Mouse (Mus musculus): ENCODE measurements at regions not wholly inside any gene's neighbourhood (a gene's known extent, or its start where the extent isn't known, plus 50 kb on each side); places are given as distances from the start of the nearest gene placed in this dataset.
"Not testable (repeated sequence)": the region's sequence is repeated elsewhere in the genome, so short reads cannot be mapped to it uniquely, and the experiment has no call there.

DNA sequence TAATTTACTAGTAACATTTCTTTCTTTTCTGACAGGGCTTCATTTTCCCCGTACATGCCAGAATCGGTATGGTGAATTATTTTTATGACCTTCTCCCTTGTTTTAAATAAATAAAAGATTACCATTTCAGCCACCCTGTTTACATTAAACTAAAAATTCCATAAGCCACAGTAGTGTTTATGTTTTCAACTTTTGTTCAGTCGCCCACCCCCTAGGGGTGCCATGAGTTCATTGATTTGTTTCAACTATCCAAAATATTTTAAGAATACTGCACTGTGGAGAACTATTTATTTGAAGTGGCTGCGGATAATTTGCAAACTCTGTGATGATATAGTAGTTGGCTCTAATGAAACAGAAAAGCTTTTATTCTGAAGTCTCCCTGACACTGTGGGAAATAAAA, 132.9 kb downstream of the Tfec start:
- ATAC-seq, result no peak
- Histone ChIP-seq H3K9me3 (ENCODE audit: control insufficient read depth, low read length) (no peaks in the 10 kb centered on the region), H3K4me2 (ENCODE audit: low read depth, low read length) (no peak overlapping the region), H3K4me1 (ENCODE audit: control insufficient read depth, insufficient read depth, low read length) (no peaks in the 10 kb centered on the region), H3K27me3 (replicated peaks; ENCODE audit: control insufficient read depth, insufficient read depth, low read length) (no peaks in the 10 kb centered on the region), H3K4me3 (ENCODE audit: low read length) (no peak overlapping the region), H3K9ac (ENCODE audit: low read depth, low read length) (no peak overlapping the region), H3K27ac (ENCODE audit: low read length) (no peak overlapping the region), H3K36me3 (ENCODE audit: control insufficient read depth, insufficient read depth, low read length) (no peaks in the 10 kb centered on the region)
- 46% methylated on average over 4 of the region's 4 CpGs for WGBS

DNA sequence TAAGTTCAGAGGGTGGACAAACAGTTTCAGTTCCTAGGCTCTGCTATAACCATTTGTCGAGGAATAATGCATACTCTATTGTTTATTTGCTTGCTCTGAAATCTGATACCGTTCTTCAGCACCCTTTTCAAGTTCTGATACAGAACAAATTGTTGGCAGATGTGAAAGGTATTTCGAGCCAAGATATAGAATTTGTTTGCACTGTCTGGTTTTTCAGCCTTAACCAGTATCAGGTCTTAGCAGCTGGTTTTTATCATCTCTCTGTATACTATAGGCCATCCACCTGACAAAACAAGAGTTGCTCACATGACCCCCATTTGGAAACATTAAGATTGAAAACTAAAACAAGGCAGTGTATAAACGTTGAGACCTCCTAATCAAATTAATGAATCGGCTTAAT, 133.5 kb downstream of the Tfec start:
- H3K36me3 ChIP-seq (ENCODE audit: control insufficient read depth, insufficient read depth, low read length), result no peaks in the 10 kb centered on the region
- H3K4me3 ChIP-seq (ENCODE audit: low read length), result no peak overlapping the region
- no peaks in the 10 kb centered on the region for H3K9me3 ChIP-seq (ENCODE audit: control insufficient read depth, low read length)
- H3K27ac ChIP-seq (ENCODE audit: low read length), result no peak overlapping the region
- 0 out of 2 replicates have a peak, but pooled peaks have one; percentile 56 for ATAC-seq
- H3K9ac ChIP-seq (ENCODE audit: low read depth, low read length), result no peak overlapping the region
- H3K4me1 ChIP-seq (ENCODE audit: control insufficient read depth, insufficient read depth, low read length), result no peaks in the 10 kb centered on the region
- 38% methylated on average over 5 of the region's 5 CpGs for WGBS
- H3K27me3 ChIP-seq (replicated peaks; ENCODE audit: control insufficient read depth, insufficient read depth, low read length), result no peaks in the 10 kb centered on the region
- H3K4me2 ChIP-seq (ENCODE audit: low read depth, low read length), result no peak overlapping the region

DNA sequence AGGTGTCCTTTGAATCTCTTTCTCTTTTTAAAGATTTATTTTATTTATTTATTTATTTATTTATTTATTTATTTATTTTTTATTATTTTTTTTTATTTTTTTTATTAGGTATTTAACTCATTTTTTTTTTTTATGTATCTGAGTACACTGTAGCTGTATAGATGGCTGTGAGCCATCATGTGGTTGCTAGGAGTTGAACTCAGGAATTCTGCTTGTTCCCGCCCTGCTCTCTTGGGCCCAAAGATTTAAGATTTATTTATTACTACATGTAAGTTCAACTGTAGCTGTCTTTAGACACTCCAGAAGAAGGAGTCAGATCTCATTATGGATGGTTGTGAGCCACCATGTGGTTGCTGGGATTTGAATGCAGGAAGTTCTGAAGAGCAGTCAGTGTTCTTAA, 143.2 kb downstream of the Tfec start:
- not testable (repeated sequence) for H3K4me2 ChIP-seq (ENCODE audit: low read depth, low read length); H3K27ac ChIP-seq (ENCODE audit: low read length); H3K4me3 ChIP-seq (ENCODE audit: low read length); ATAC-seq; H3K9ac ChIP-seq (ENCODE audit: low read depth, low read length); H3K9me3 ChIP-seq (ENCODE audit: control insufficient read depth, low read length); H3K27me3 ChIP-seq (replicated peaks; ENCODE audit: control insufficient read depth, insufficient read depth, low read length); H3K4me1 ChIP-seq (ENCODE audit: control insufficient read depth, insufficient read depth, low read length); H3K36me3 ChIP-seq (ENCODE audit: control insufficient read depth, insufficient read depth, low read length)
- 67% methylated on average over 1 of the region's 1 CpGs for WGBS

DNA sequence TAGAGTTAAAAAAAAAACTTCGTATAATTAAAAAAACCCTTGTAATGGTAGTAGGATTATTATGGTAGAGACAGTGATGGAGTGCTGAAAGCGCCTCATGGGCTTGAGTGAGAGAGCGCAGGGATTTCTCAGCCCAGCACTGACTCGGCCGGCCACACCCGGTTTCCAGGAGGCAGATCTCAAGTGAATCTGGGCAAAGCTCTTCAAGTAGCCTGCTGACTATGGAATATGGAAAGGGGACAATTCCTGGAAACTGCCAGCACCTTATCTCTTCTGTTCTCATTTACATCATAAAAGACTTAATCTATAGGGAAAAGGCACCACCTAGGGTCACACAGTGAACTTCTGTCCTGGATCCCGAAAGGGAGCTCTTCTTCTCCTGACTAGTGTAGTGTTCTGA, 165.1 kb downstream of the Tfec start:
- H3K36me3 ChIP-seq (ENCODE audit: control insufficient read depth, insufficient read depth, low read length), result no peaks in the 10 kb centered on the region
- ATAC-seq, result peak; percentile 71
- H3K9me3 ChIP-seq (ENCODE audit: control insufficient read depth, low read length), result no peaks in the 10 kb centered on the region

DNA sequence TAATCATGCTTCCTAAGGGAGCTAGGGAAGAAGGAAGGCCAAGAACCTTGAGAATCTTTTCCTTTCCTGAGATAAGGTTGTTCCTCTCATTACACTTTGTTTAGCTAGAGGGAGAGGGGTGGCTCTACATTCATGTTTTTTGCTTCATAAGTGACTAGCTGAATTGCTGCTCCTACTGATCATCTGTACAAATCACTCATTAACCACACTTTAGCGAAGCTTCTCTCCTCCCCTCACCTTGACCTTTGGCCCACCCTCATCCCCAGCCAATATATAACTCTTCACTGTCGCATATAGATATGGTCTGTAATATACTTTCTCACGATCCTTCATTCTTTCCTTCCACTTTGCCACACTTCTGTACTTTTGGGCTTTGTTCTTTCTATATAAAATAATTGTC, 166.1 kb downstream of the Tfec start:
- ATAC-seq, result peak; percentile 77
- WGBS, result 52% methylated on average over 3 of the region's 3 CpGs
- H3K27me3 ChIP-seq (replicated peaks; ENCODE audit: control insufficient read depth, insufficient read depth, low read length), result no peaks in the 10 kb centered on the region
- H3K4me2 ChIP-seq (ENCODE audit: low read depth, low read length), result no peak overlapping the region
- H3K9ac ChIP-seq (ENCODE audit: low read depth, low read length), result no peak overlapping the region
- no peak overlapping the region for H3K4me3 ChIP-seq (ENCODE audit: low read length)
- H3K4me1 ChIP-seq (ENCODE audit: control insufficient read depth, insufficient read depth, low read length), result no peaks in the 10 kb centered on the region; the same call in 1 of the 2 replicates
- H3K36me3 ChIP-seq (ENCODE audit: control insufficient read depth, insufficient read depth, low read length), result no peaks in the 10 kb centered on the region
- no peak overlapping the region for H3K27ac ChIP-seq (ENCODE audit: low read length)
- H3K9me3 ChIP-seq (ENCODE audit: control insufficient read depth, low read length), result no peaks in the 10 kb centered on the region

More for the DNA sequence above, 165.1 kb downstream of the Tfec start:
- Histone ChIP-seq H3K9ac (ENCODE audit: low read depth, low read length) (no peak overlapping the region), H3K27me3 (replicated peaks; ENCODE audit: control insufficient read depth, insufficient read depth, low read length) (no peaks in the 10 kb centered on the region), H3K4me2 (ENCODE audit: low read depth, low read length) (no peak overlapping the region), H3K27ac (ENCODE audit: low read length) (no peak overlapping the region), H3K4me3 (ENCODE audit: low read length) (no peak overlapping the region), H3K4me1 (ENCODE audit: control insufficient read depth, insufficient read depth, low read length) (no peaks in the 10 kb centered on the region; the same call in 1 of the 2 replicates)
- 76% methylated on average over 7 of the region's 7 CpGs for WGBS

DNA sequence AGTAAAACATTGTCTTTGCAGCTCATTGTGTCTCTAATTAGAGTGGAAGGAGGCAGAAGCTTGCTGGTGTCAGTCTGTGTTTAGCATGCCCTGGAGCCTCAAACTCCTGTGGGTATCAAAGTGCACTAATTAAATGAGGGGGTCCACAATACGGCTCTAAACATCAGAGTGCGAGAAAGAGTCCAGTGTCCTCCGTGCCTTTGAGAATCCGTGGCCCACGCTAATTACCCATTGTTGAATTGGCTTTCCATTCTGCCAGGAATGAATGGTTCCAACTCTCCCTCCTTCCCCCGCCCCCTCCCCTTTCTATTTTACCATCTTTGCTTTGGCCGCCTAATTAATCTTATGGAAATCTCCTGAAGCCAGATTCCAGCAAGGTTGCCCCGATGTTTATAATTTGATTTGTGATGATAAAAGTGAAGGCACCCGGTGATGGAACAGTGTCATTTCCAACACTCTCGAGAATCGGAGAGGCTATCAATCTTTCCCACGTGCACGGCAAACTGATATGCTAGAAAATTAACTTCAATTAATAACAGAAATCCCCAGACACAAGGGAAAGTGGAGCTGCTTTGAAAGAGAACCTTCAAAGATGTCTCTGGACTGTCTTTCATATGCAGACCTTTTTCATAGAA, 170.9 kb downstream of the Tfec start:
- H3K9ac ChIP-seq (ENCODE audit: low read depth, low read length), result no peak overlapping the region
- H3K4me2 ChIP-seq (ENCODE audit: low read depth, low read length), result no peak overlapping the region
- no peaks in the 10 kb centered on the region for H3K27me3 ChIP-seq (replicated peaks; ENCODE audit: control insufficient read depth, insufficient read depth, low read length)
- H3K4me1 ChIP-seq (ENCODE audit: control insufficient read depth, insufficient read depth, low read length), result no peaks in the 10 kb centered on the region; the same call in 1 of the 2 replicates
- no peaks in the 10 kb centered on the region for H3K9me3 ChIP-seq (ENCODE audit: control insufficient read depth, low read length)
- no peak overlapping the region for H3K4me3 ChIP-seq (ENCODE audit: low read length)
- no peak for ATAC-seq
- WGBS, result 44% methylated on average over 13 of the region's 13 CpGs
- H3K27ac ChIP-seq (ENCODE audit: low read length), result no peak overlapping the region
- H3K36me3 ChIP-seq (ENCODE audit: control insufficient read depth, insufficient read depth, low read length), result no peaks in the 10 kb centered on the region

DNA sequence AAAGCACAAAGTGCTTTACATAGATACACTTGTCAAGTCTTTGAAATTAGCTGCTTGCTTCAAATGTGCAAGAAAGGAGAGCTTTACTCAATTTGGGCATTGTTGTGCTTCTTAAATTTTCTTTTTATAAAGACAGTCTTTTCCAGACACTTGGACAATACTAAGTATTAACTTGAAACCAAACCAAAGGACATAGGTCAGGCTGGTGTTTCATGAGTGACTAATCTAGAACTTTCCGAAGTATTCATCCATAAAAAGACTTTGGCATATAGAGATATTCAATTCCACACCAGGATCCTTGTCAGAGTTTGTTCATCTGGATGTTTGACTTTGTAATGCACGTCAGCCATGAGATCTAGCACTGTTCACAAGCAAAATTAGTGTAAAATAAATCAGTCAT, 173.0 kb downstream of the Tfec start:
- H3K9ac ChIP-seq (ENCODE audit: low read depth, low read length), result no peak overlapping the region
- no peak overlapping the region for H3K27ac ChIP-seq (ENCODE audit: low read length)
- H3K9me3 ChIP-seq (ENCODE audit: control insufficient read depth, low read length), result no peaks in the 10 kb centered on the region
- no peak overlapping the region for H3K4me2 ChIP-seq (ENCODE audit: low read depth, low read length)
- no peaks in the 10 kb centered on the region for H3K27me3 ChIP-seq (replicated peaks; ENCODE audit: control insufficient read depth, insufficient read depth, low read length)
- H3K36me3 ChIP-seq (ENCODE audit: control insufficient read depth, insufficient read depth, low read length), result no peaks in the 10 kb centered on the region
- no peak overlapping the region for H3K4me3 ChIP-seq (ENCODE audit: low read length)
- no peaks in the 10 kb centered on the region for H3K4me1 ChIP-seq (ENCODE audit: control insufficient read depth, insufficient read depth, low read length)
- 84% methylated on average over 2 of the region's 2 CpGs for WGBS
- ATAC-seq, result no peak

DNA sequence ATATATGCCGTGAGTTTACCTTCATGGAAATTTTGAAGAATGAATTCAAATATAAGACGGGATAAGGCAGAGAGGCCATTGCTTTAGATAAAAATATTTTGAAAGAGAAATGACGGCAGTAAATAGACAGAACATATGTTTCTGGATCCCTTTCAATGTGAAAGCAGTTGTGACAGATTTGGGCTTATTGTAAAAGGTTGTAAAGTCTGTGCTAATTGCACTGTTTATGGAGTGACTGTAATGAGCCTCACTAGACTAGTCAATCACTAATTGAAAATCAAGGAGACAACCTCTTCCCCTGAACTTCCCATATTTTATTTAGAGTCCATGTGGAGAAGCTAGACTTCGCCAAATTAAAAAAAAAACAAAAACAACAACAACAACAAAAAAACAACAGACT, 193.7 kb downstream of the Tfec start:
- Histone ChIP-seq H3K36me3 (ENCODE audit: control insufficient read depth, insufficient read depth, low read length) (no peaks in the 10 kb centered on the region), H3K9ac (ENCODE audit: low read depth, low read length) (no peak overlapping the region), H3K27me3 (replicated peaks; ENCODE audit: control insufficient read depth, insufficient read depth, low read length) (no peaks in the 10 kb centered on the region), H3K4me3 (ENCODE audit: low read length) (no peak overlapping the region), H3K9me3 (ENCODE audit: control insufficient read depth, low read length) (no peaks in the 10 kb centered on the region), H3K4me1 (ENCODE audit: control insufficient read depth, insufficient read depth, low read length) (no peaks in the 10 kb centered on the region), H3K4me2 (ENCODE audit: low read depth, low read length) (no peak overlapping the region), H3K27ac (ENCODE audit: low read length) (no peak overlapping the region)
- ATAC-seq, result no peak
- 91% methylated on average over 4 of the region's 4 CpGs for WGBS

DNA sequence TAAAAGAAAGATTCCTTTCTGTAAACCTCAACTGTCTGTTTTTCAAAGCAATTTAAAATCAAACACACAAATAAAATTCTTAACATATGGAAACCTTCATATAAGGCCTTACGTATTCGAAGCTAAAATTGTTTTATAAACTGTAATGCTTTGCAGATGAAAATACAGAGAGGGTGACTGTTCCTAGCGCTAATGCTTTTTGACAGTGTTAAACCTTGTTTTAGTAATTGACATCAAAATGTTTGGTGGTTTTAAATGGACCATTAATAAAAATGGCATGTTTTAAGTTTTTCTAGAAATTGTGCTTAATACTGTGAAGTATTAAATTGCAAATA, 194.9 kb downstream of the Tfec start:
- no peaks in the 10 kb centered on the region for H3K9me3 ChIP-seq (ENCODE audit: control insufficient read depth, low read length)
- no peaks in the 10 kb centered on the region for H3K36me3 ChIP-seq (ENCODE audit: control insufficient read depth, insufficient read depth, low read length)
- no peak overlapping the region for H3K4me3 ChIP-seq (ENCODE audit: low read length)
- no peak for ATAC-seq
- H3K4me1 ChIP-seq (ENCODE audit: control insufficient read depth, insufficient read depth, low read length), result no peaks in the 10 kb centered on the region
- WGBS, result 65% methylated on average over 3 of the region's 3 CpGs
- no peak overlapping the region for H3K27ac ChIP-seq (ENCODE audit: low read length)
- H3K9ac ChIP-seq (ENCODE audit: low read depth, low read length), result no peak overlapping the region
- no peaks in the 10 kb centered on the region for H3K27me3 ChIP-seq (replicated peaks; ENCODE audit: control insufficient read depth, insufficient read depth, low read length)
- H3K4me2 ChIP-seq (ENCODE audit: low read depth, low read length), result no peak overlapping the region

DNA sequence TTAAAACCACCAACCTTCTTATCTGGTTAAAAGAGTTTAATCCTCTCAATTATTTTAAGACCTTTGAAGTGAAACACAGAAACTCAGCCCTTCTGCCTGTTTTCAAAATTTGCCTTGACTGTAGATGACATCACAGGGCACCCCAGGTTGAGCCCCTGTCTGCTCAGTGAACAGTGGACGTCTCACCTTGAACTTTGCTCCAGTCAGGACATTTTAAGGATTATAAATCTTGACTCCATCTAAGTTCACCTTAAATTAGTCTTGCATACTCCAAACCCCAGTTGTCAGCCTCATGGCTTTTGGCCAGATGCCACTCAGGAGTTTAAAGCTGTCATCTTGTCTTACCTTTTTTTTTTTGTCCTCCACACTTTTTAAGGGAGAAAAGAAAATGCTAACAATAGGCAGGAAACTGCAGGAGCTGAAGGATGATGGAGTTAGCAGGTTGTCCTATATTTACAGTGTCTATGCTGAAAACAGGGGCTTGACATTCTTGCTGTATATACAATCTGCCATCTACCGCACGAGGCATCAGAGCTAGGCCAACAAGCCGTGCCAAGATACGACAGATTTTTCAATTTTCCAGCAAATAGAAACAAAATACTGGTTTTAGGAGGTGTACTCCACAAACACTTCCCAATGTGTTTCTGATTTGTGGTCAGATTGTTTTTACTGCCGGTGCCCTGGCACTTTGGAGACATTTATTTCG, 195.4 kb downstream of the Tfec start:
- Histone ChIP-seq H3K9ac (ENCODE audit: low read depth, low read length) (no peak overlapping the region), H3K27ac (ENCODE audit: low read length) (no peak overlapping the region), H3K4me2 (ENCODE audit: low read depth, low read length) (no peak overlapping the region), H3K9me3 (ENCODE audit: control insufficient read depth, low read length) (no peaks in the 10 kb centered on the region), H3K4me1 (ENCODE audit: control insufficient read depth, insufficient read depth, low read length) (no peaks in the 10 kb centered on the region), H3K36me3 (ENCODE audit: control insufficient read depth, insufficient read depth, low read length) (no peaks in the 10 kb centered on the region), H3K4me3 (ENCODE audit: low read length) (no peak overlapping the region), H3K27me3 (replicated peaks; ENCODE audit: control insufficient read depth, insufficient read depth, low read length) (no peaks in the 10 kb centered on the region)
- 61% methylated on average over 7 of the region's 7 CpGs for WGBS
- ATAC-seq, result no peak
